Mouse (Mus musculus) right cerebral cortex, postnatal 36 days (tissue): Measurements from ENCODE around the gene Pigt.
A peak's percentile ranks its signal among the peaks of the same experiment; 100 is the strongest.

ENCODE experiments used
- DNase-seq, 2 experiments: peaks; one replicate each; pipeline ENCODE4 v3.0.0; 2022; ENCODE audit warnings: low spot score in 2 of 2, mixed read lengths in 1 of 2

The Pigt gene

GRCm38 (mm10) chr2:164486258-164487114, 10.8 kb upstream of the Pigt start:
- DNase-seq, result peak; percentile 80 to 86

- no peak for DNase-seq
Measured at GRCm38 (mm10) chr2:164487115-164487527, 10.2 kb upstream of the Pigt start.

- DNase-seq, result no peak
Measured at GRCm38 (mm10) chr2:164487812-164488211, 9.5 kb upstream of the Pigt start.

- DNase-seq, result no peak
Measured at GRCm38 (mm10) chr2:164494126-164494525, 3.2 kb upstream of the Pigt start.

GRCm38 (mm10) chr2:164496331-164496730, 989 bp upstream of the Pigt start:
- DNase-seq, result no peak

- no peak for DNase-seq
Measured at GRCm38 (mm10) chr2:164497691-164498268, 460 bp downstream of the Pigt start.

GRCm38 (mm10) chr2:164499317-164499716, 2.0 kb downstream of the Pigt start:
- DNase-seq, result no peak

GRCm38 (mm10) chr2:164500511-164500910, 3.2 kb downstream of the Pigt start:
- no peak for DNase-seq

- DNase-seq, result no peak
Measured at GRCm38 (mm10) chr2:164504919-164505318, 7.6 kb downstream of the Pigt start.

- DNase-seq, result no peak
Measured at GRCm38 (mm10) chr2:164505619-164506347, 8.5 kb downstream of the Pigt start.

GRCm38 (mm10) chr2:164507811-164508210, 10.5 kb downstream of the Pigt start:
- DNase-seq, result no peak

GRCm38 (mm10) chr2:164510621-164511190, 13.4 kb downstream of the Pigt start:
- no peak for DNase-seq

GRCm38 (mm10) chr2:164512121-164512909, 15.0 kb downstream of the Pigt start:
- no peak for DNase-seq

GRCm38 (mm10) chr2:164513389-164513788, 16.1 kb downstream of the Pigt start:
- no peak for DNase-seq

GRCm38 (mm10) chr2:164514916-164515315, 17.6 kb downstream of the Pigt start:
- DNase-seq, result no peak

- no peak for DNase-seq
Measured at GRCm38 (mm10) chr2:164515897-164516296, 18.6 kb downstream of the Pigt start.

GRCm38 (mm10) chr2:164516592-164516991, 19.3 kb downstream of the Pigt start:
- DNase-seq, result no peak

- no peak for DNase-seq
Measured at GRCm38 (mm10) chr2:164517485-164518221, 20.3 kb downstream of the Pigt start.

- no peak for DNase-seq
Measured at GRCm38 (mm10) chr2:164518266-164519170, 21.2 kb downstream of the Pigt start.

- no peak for DNase-seq
Measured at GRCm38 (mm10) chr2:164519171-164519526, 21.8 kb downstream of the Pigt start.
